Mouse (Mus musculus) kidney, postnatal 25 days (tissue): ENCODE measurements around the gene A830018L16Rik.
"Not testable (repeated sequence)": the region's sequence is repeated elsewhere in the genome, so short reads cannot be mapped to it uniquely, and the experiment has no call there.

Experiments used
- DNase-seq, 2 experiments: peaks; one replicate each; pipeline ENCODE4 v3.0.0; 2021; ENCODE audit warnings: mixed read lengths in 2 of 2

A830018L16Rik gene

GRCm38 (mm10) chr1:11413894-11414556 is at the start of gene A830018L16Rik:
A830018L16Rik (plus strand) TSS chr1:11414105.
- peak; percentile 15 to 49 for DNase-seq

GRCm38 (mm10) chr1:11385846-11386245 is 28.1 kb upstream of the A830018L16Rik start:
- no peak for DNase-seq

- DNase-seq: no peak
Observed at GRCm38 (mm10) chr1:11395408-11395807, 18.5 kb upstream of the A830018L16Rik start.

- DNase-seq: no peak
Observed at GRCm38 (mm10) chr1:11395996-11396736, 17.7 kb upstream of the A830018L16Rik start.

- DNase-seq: no peak
Observed at GRCm38 (mm10) chr1:11401159-11401558, 12.7 kb upstream of the A830018L16Rik start.

GRCm38 (mm10) chr1:11405527-11405926 is 8.4 kb upstream of the A830018L16Rik start:
- no peak for DNase-seq

- DNase-seq: no peak
Observed at GRCm38 (mm10) chr1:11406026-11406425, 7.9 kb upstream of the A830018L16Rik start.

GRCm38 (mm10) chr1:11414560-11414959 is 655 bp downstream of the A830018L16Rik start:
- peak; percentile 2 to 34 for DNase-seq

GRCm38 (mm10) chr1:11427310-11427709 is 13.4 kb downstream of the A830018L16Rik start:
- DNase-seq: no peak

GRCm38 (mm10) chr1:11458353-11458752 is 44.4 kb downstream of the A830018L16Rik start:
- no peak for DNase-seq

- DNase-seq: no peak
Observed at GRCm38 (mm10) chr1:11466325-11466724, 52.4 kb downstream of the A830018L16Rik start.

GRCm38 (mm10) chr1:11467065-11467643 is 53.2 kb downstream of the A830018L16Rik start:
- no peak for DNase-seq

GRCm38 (mm10) chr1:11492936-11493335 is 79.0 kb downstream of the A830018L16Rik start:
- no peak for DNase-seq

- no peak for DNase-seq
Observed at GRCm38 (mm10) chr1:11501556-11501955, 87.7 kb downstream of the A830018L16Rik start.

- DNase-seq: not testable (repeated sequence)
Observed at GRCm38 (mm10) chr1:11549810-11550209, 135.9 kb downstream of the A830018L16Rik start.

GRCm38 (mm10) chr1:11565309-11565708 is 151.4 kb downstream of the A830018L16Rik start:
- DNase-seq: peak in 1 of 2 experiments; percentile 4

GRCm38 (mm10) chr1:11566730-11567129 is 152.8 kb downstream of the A830018L16Rik start:
- DNase-seq: no peak

GRCm38 (mm10) chr1:11567300-11567885 is 153.5 kb downstream of the A830018L16Rik start:
- DNase-seq: no peak

GRCm38 (mm10) chr1:11570274-11570673 is 156.4 kb downstream of the A830018L16Rik start:
- no peak for DNase-seq

- no peak for DNase-seq
Observed at GRCm38 (mm10) chr1:11573462-11573861, 159.6 kb downstream of the A830018L16Rik start.

- no peak for DNase-seq
Observed at GRCm38 (mm10) chr1:11580026-11580425, 166.1 kb downstream of the A830018L16Rik start.

GRCm38 (mm10) chr1:11588305-11588704 is 174.4 kb downstream of the A830018L16Rik start:
- no peak for DNase-seq

GRCm38 (mm10) chr1:11650137-11650536 is 236.2 kb downstream of the A830018L16Rik start:
- DNase-seq: no peak
